Mouse (Mus musculus): ENCODE data around the gene Crtc1.

Gene Crtc1

DNA sequence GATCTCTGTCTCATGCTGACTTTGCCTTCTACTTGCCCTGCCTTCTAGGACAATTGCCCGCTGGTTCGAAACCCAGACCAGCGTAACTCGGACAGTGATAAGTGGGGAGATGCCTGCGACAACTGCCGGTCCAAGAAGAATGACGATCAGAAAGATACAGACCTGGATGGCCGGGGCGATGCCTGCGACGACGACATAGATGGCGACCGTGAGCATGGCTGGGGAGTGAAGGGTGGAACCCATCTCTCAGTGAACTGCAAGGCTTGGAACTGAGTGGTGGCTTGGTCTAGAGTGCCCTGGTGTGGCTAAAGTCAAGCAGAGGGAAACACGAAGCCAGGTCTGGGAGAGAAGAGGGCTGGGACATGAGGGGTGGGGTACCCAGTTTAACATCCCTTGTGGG is 62.3 kb downstream of the Crtc1 start:
- DNase-seq: no peak

GRCm38 (mm10) chr8:70376275-70376741 is 63.1 kb downstream of the Crtc1 start:
- no peak for DNase-seq

DNA sequence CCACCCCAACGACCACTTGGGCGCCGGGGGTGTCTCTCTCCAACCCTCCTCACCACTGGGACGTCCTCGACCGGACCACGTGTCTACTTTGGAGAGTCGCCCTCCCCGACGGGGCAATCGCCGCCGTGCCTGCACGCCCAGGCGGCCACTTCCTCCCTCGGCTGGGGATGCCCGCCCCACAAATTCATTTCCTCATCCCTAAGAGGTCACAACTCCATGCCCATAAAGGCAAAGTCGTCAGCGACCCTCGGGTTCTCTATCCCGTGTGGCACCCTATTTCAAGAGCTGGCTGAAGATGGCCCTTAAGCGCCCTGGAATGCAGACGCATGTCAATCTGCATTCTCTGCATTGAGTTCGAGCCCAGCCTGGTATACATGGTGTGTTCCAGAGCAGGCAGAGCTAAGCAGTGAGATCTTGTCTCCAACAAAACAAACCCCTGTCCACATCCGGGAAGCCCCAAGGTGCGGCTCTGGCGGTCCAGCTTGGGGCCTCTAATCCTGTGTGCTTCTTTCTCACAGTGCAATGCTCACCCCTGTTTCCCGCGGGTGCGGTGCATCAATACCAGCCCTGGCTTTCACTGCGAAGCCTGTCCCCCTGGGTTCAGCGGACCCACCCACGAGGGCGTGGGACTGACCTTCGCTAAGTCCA is 64.0 kb downstream of the Crtc1 start:
- DNase-seq: no peak

DNA sequence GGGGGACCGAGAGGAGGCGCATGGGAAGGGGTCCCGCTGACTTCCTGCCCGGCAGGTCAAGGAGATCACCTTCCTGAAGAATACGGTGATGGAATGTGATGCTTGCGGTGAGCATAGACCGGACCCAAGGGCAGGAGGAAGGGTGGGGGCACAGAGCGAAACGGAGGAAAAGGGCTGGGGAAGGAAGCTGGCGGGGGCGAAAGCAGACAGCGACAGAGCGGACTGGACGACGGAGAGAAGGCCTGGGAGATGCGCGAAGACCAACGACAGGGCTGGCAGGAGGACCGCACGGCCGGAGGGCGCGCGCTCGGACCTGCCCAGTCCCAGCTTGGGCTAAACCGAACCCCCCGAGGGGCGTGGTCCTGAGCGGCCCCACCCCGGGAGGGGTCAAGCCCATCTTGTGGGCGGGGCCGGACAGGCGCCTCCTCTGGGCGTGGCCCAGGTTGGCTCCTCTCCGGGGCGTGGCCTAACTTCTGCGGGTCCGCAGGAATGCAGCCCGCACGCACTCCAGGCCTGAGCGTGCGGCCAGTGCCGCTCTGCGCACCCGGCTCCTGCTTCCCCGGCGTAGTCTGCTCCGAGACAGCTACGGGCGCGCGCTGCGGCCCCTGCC is 65.0 kb downstream of the Crtc1 start:
- DNase-seq: peak; percentile 92

DNA sequence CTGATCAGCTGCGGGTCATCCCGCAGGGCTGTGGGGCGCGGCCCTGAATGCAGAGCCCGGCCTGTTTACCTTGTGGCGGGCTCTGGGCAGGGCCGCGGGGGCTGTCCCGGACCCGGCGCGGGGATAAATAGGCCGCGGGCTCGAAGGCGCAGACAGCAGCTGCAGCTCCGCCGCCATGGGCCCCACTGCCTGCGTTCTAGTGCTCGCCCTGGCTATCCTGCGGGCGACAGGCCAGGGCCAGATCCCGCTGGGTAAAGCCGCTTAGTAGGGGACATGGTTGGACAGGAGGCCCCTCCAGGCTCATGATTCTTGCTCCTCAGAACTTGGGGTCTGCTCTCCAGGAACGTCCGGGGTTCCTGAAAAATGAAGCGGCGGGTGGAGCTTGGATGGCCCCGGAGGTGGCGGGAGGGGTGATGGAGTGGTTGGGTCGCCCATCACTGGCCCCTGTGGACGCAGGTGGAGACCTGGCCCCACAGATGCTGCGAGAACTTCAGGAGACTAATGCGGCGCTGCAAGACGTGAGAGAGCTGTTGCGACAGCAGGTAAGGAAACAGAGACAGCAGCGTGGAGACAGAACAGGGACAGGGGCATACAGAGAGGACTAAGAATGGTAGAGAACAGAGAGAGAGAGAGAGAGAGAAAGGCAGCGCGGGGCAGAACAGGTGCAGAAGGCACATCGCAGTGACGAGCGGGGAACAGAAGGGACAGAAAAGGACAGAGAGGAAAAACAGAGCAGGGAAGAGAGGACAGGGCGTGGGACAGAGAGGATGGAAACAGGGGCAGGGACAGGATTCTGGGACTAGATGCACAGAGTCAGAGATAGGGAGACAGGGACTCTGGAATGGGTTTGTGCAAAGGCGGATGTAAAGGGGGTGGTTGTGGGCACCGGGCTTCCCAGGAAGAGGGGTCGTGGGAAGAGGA is 65.7 kb downstream of the Crtc1 start, which contains the start of gene Comp:
TSS of gene Comp (plus strand) at position 162 of the 921 bp plus-strand sequence.
- DNase-seq: no peak

GRCm38 (mm10) chr8:70371951-70372350 is 67.4 kb downstream of the Crtc1 start:
- peak; percentile 71 for DNase-seq

DNA sequence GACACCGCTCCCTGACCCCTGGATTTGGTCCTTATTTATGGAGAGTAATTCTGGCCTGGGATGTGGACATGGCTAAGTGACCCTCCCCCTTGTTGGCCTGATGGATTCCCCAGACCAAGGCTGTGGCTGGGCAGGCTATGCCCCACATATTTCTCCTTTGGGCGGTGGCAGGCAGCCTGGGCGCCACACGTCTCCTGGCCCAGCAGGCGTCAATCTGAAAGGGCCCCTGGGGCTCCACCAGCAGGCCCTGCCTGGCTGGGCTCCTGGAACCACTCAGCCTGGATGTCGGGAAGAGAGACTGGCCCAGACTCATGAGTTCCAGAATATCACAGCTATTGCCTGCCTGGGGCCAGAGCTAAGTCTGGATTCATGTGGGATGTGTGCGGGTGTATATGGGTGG is 68.9 kb downstream of the Crtc1 start:
- DNase-seq: no peak

DNA sequence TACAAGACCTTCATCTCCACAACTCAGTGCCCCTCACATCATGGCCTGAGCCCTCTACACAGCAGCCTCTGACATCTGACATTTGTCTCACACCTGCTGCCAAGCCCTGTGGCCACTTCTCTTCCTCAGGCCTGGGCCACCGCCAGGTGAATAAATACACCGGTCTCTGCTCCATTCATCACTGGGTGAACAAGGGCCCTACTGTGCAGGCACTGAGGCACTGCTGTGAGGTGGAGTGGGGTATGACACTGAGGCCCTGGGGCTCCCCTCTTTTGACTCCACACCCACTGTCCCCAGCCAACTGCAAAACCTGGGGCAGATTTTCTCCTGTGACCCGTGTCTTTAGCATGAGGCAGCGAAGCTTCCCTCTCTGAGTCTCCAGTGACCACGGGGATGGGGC is 72.8 kb downstream of the Crtc1 start:
- no peak for DNase-seq

DNA sequence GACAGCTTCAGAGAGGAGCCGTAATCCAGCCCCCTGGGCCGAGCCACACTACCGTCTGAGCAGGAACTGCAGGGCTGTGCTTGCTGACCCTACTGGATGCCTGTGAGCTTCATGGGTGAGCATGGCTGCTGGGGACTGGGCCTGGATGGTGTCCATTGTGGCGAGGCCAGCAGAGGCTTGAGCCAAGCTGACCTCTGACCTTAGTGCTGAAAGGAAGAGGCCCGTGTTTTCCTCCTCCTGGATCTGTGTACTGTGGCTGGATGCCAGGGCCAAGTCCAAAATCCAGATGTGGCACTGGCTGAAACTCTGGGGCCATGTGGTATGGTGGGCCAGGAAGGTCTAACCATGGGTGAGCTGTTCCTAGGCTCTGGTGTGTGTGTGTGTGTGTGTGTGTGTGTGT is 75.3 kb downstream of the Crtc1 start:
- DNase-seq: peak; percentile 73

DNA sequence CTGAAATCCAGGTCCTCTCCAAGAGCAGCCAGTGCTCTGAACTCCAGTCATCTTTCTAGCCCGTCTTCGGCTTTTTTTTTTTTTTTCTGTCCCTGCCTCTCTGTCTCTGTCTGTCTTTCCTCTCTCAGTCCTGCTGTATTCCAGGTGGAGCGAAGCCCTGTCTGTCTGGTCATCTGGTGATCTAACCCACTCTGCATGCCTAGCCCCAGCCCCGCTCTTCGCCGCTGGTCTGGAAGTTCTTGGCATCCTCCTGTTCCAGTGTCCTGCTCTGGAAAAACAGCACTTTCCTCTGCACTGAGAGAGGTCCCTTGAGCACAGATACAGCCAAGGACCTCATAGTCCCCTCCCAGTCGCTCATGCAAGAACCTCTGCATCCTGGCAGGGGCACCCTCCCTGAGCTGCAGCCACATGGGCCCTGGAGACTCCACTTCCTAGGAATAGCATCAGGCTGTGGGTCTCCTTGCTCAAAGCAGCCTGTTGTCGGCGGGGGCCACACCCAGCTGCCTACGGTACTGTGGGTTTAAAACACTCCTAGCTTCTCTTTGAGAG is 77.8 kb downstream of the Crtc1 start:
- no peak for DNase-seq

DNA sequence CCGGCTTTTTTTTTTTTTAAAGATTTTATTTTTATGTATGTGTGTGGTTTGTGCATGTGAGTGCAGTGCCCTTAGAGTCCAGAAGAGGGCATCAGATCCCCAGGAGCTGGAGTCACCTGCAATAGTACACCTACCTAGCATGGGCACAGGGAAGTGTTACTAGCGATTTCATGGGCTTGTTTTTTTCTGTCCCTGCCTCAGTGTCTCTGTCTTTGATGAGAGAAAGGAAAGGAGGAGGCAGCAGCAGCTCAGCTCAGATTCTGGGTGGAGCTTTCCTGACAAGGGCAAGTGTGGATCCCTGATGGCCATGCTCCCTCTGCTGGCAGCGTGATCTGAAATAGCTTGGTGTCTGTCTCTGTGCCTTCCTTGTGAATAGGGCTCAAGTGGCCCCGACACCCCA is 78.6 kb downstream of the Crtc1 start:
- no peak for DNase-seq

GRCm38 (mm10) chr8:70359411-70359810 is 80.0 kb downstream of the Crtc1 start:
- DNase-seq: peak; percentile 68

GRCm38 (mm10) chr8:70356111-70356510 is 83.3 kb downstream of the Crtc1 start:
- no peak for DNase-seq

GRCm38 (mm10) chr8:70354004-70354403 is 85.4 kb downstream of the Crtc1 start:
- no peak for DNase-seq

- DNase-seq: peak; percentile 100
Measured at GRCm38 (mm10) chr8:70353194-70353817, 86.1 kb downstream of the Crtc1 start, which contains the start of gene Upf1. Gene Upf1 (minus strand): TSS chr8:70353278.

DNA sequence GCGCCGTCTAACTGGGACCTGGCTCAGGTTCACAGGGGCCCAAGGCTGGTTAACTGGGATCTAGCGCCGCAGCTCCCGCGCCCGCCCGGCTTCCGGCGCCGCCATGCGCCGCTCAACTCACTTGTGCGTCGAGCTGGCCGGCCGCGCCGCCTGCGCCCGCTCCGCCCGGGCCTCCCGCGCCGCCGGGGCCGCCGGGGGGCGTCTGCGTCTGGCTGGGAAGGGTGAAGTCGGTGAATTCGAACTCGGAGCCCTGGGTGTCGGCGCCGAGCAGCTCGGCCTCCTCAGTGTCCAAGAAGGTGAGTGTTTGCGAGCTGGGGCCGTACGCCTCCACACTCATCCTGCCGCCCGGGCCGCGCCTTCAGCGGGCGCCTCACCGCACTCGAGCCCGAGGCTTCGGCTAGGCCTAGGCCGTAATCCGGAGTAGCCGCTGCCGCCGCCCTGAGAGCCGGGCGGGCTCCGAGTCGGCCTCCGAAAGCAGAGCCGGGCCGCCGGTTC is 86.7 kb downstream of the Crtc1 start:
- DNase-seq: peak; percentile 46

DNA sequence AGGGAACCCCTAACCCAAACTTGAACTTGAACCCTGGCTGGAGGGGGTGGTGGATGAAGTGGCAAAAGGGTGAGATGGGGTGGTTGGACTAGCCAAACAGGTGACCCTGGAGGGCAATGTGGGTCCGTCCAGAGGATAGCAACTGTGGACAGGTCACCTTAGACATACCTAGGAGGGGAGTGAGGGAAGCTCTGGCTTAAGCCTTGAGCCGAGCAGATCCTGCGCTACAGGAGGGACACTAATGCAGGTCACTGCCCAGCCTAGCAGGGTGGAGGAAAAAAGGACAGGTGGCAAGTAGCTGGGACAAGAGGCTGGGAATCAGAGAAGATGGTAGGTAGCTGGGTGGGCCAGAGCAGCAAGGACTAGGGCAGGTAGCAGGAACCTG is 87.4 kb downstream of the Crtc1 start:
- DNase-seq: no peak

- DNase-seq: no peak
Measured at GRCm38 (mm10) chr8:70351035-70351999, 88.1 kb downstream of the Crtc1 start.

- DNase-seq: no peak
Measured at GRCm38 (mm10) chr8:70347860-70348420, 91.4 kb downstream of the Crtc1 start.

DNA sequence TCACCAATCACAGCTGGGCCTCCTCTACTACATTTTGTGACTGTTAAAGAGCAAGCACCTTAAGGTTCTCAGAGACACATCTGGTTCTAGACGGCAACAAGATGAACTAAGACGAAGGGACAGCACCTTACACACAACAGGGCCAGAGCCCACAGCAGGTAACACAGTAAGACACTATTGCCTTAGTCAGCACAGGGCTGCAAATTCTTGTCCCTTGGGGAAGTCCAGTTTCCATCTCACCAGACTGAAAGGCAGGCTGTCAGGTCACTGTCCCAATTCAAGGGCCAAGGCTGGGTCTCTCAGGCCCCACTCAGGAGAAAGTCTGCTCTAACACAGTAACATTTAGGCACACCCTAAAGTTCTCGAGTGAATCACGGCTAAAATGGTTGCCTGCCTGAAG is 91.9 kb downstream of the Crtc1 start:
- no peak for DNase-seq

- DNase-seq: no peak
Measured at GRCm38 (mm10) chr8:70344279-70344678, 95.1 kb downstream of the Crtc1 start.

Data from kidney, postnatal 14 days (tissue).